Mouse (Mus musculus): ENCODE results near the gene Itpkb.

DNA sequence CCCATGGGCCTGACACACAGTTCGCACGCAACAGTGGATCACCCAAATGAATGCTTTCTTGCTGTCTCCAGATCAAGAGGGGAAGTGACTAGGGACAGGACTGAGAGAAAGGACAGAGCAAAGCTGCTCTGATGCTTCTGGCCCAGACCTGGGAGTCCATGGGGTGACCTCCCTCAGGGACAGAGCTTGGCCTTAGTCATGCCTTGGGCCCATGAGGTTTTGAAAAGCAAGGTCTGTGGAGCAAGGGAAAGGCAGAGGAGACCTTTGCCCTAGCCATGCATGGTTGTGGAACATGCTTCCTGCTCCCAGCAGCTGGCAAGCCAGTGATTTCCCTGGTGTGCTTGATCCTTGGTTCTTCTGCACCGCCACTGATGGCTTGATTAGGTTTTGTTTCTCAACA, 7.4 kb upstream of the Itpkb start:
- TF ChIP-seq CTCF (IDR thresholded peaks at IDR 0.05; ENCODE audit: insufficient read depth, low read length) (no peak), POLR2A (IDR thresholded peaks at IDR 0.05; ENCODE audit: borderline replicate concordance, extremely low read depth, low read depth, low read length) (no peak)

All from lung, adult 2 months (tissue).